Mouse (Mus musculus) CH12.LX (cell line): ENCODE data around the gene Ston2.

Experiments used
- BHLHE40 ChIP-seq: IDR thresholded peaks from 2 replicates; pipeline ENCODE4 v1.6.1; 2011; ENCODE audit warnings: mild to moderate bottlenecking, low read depth, low read length, improper control_type of control experiment
- CHD2 ChIP-seq: IDR thresholded peaks from 2 replicates; pipeline ENCODE4 v1.6.1; 2011; ENCODE audit warnings: low read length, improper control_type of control experiment
- CTCF ChIP-seq, 2 experiments: IDR thresholded peaks in 1 of 2; conservative IDR thresholded peaks in 1 of 2; 2 replicates each; pipeline ENCODE4 v1.5.1; 2011 to 2012; ENCODE audit warnings: low read depth in 2 of 2, low read length in 2 of 2, improper control_type of control experiment in 1 of 2, inconsistent platforms in 1 of 2, mild to moderate bottlenecking in 1 of 2, moderate library complexity in 1 of 2
- ELF1 ChIP-seq: IDR thresholded peaks from 2 replicates; pipeline ENCODE4 v1.6.1; 2014; ENCODE audit warnings: low read depth, mild to moderate bottlenecking, inconsistent platforms, low read length, improper control_type of control experiment
- EP300 ChIP-seq: IDR thresholded peaks from 2 replicates; pipeline ENCODE4 v1.6.1; 2011; ENCODE audit warnings: low read length, improper control_type of control experiment
- GABPA ChIP-seq: IDR thresholded peaks from 2 replicates; pipeline ENCODE4 v1.6.1; 2012; ENCODE audit warnings: low read depth, low read length, improper control_type of control experiment, inconsistent platforms; ENCODE audit not compliant: insufficient replicate concordance
- JUND ChIP-seq: conservative IDR thresholded peaks from 2 replicates; pipeline ENCODE4 v1.6.1; 2011; ENCODE audit warnings: low read depth, low read length, improper control_type of control experiment
- MAFK ChIP-seq: IDR thresholded peaks from 2 replicates; pipeline ENCODE4 v1.6.1; 2011; ENCODE audit warnings: low read length, improper control_type of control experiment; ENCODE audit not compliant: insufficient replicate concordance
- NRF1 ChIP-seq: IDR thresholded peaks from 2 replicates; pipeline ENCODE4 v1.6.1; 2014; ENCODE audit warnings: low read depth, mild to moderate bottlenecking, inconsistent platforms, low read length, improper control_type of control experiment, moderate library complexity
- POLR2A ChIP-seq: IDR thresholded peaks from 2 replicates; pipeline ENCODE4 v1.6.1; 2011; ENCODE audit warnings: low read depth, mild to moderate bottlenecking, improper control_type of control experiment, low read length
- RAD21 ChIP-seq: IDR thresholded peaks from 2 replicates; pipeline ENCODE4 v1.6.1; 2011; ENCODE audit warnings: low read depth, mild to moderate bottlenecking, low read length, improper control_type of control experiment, moderate library complexity
- USF1 ChIP-seq: IDR thresholded peaks from 2 replicates; pipeline ENCODE4 v1.6.1; 2014; ENCODE audit warnings: low read depth, mild to moderate bottlenecking, inconsistent platforms, low read length, improper control_type of control experiment
- ZMIZ1 ChIP-seq: IDR thresholded peaks from 2 replicates; pipeline ENCODE4 v1.6.1; 2012; ENCODE audit warnings: low read depth, mild to moderate bottlenecking, inconsistent platforms, low read length, improper control_type of control experiment

- no peak for TF ChIP-seq CTCF (conservative IDR thresholded peaks at IDR 0.05 in 1 of 2, IDR thresholded peaks at IDR 0.05 in 1 of 2; ENCODE audit: low read depth in 2 of 2, low read length in 2 of 2)
- no peak for TF ChIP-seq GABPA
- no peak for TF ChIP-seq CHD2
- no peak for TF ChIP-seq EP300
- TF ChIP-seq POLR2A = no peak
- no peak for TF ChIP-seq RAD21
- no peak for TF ChIP-seq USF1
- TF ChIP-seq ELF1 = no peak
- no peak for TF ChIP-seq MAFK
- no peak for TF ChIP-seq ZMIZ1
- TF ChIP-seq JUND = no peak
- no peak for TF ChIP-seq NRF1
- no peak for TF ChIP-seq BHLHE40
These were observed 35.5 kb downstream of the Ston2 start for GRCm38 (mm10) chr12:91752711-91753110.
